Mouse (Mus musculus) mammary gland, adult 2 months (tissue): Measurements from ENCODE around the gene Olfr715. TPM values are rescaled to one million over a fixed set of nuclear protein-coding genes. Genes with fewer than 3 reads are reported as not detected.

ENCODE experiments used
- polyA plus RNA-seq: library from polyadenylated mRNA; depleted of rRNA; stranded (reverse); fragments of >200 nt; gene quantifications from 2 replicates; pipeline ENCODE4 v1.2.3, GENCODE M21; 2012; ENCODE audit warnings: low replicate concordance; rRNA removed

Olfr715 gene
- not detected in 2 replicates for polyA plus RNA-seq

DNA sequence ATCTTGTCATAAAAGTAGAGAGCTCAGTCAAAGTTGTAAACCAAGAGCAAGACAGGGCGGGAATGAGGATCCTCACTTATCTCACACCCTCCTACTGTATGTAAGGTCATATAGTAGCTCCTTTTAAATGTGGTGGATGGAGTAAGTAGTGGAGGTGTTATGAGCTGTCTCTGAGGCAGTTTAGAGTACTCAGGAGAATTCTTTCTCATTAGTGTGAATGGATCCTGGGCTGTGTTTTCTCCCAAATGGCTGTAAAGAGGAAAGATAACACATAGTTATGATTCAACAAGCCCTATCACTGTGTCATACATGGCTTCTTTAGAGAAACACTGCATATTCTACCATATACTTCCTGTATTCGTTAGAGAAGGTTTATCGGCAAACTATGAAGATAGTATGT lies at the start of gene Olfr715:
Gene Olfr715 (minus strand): TSS at position 101 of the 400 bp plus-strand sequence.

DNA sequence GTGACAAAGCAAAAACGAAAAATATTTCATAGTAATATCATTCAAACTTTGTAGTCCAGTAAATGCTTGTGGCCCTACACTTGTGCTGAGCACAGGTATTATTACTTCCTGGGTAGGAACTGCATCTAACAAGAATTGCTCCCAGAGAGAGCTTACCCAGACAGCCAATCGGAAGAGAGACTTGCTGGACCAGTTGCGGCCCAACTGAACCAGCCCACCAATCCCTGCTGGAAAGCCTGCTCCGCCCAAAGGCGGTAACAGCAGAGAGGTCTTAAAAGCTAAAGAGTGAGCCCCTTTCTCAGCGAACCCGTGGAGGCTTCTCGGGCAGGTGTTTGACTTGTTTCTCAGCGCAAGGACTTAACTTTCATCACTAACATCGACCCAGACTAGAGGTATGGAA lies 35.8 kb upstream of the Olfr715 start, which contains the start of gene Nlrp14:
Gene Nlrp14 (plus strand): TSS at position 301 of the 400 bp plus-strand sequence.

DNA sequence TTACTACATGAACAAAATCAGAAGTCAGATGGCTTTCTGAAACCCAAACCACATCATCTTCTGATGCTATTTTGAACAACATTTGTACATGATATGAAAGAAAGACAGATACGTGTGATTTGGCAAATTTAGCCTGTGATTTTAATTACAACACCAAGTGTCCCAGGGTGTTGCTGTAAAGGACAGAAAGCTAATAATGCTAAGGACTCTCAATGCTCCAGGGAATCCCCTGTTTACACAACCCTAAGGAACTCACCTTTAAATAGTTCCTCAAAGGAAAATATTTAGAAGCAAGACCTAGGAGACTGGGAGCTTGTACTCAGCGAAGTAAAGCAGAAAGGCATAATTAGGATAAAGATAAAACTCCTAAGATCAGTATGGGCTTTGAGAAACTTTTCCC lies 7.1 kb upstream of the Olfr715 start, which contains the start of gene Olfr716:
Gene Olfr716 (plus strand): TSS at position 301 of the 400 bp plus-strand sequence.

DNA sequence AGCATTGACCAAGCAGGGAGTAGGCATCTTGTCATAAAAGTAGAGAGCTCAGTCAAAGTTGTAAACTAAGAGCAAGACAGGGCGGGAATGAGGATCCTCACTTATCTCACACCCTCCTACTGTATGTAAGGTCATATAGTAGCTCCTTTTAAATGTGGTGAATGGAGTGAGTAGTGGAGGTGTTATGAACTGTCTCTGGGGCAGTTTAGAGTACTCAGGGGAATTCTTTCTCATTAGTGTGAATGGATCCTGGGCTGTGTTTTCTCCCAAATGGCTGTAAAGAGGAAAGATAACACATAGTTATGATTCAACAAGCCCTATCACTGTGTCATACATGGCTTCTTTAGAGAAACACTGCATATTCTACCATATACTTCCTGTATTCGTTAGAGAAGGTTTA lies 20.6 kb downstream of the Olfr715 start, which contains the start of gene Olfr715b:
Gene Olfr715b (minus strand): TSS at position 101 of the 400 bp plus-strand sequence.

DNA sequence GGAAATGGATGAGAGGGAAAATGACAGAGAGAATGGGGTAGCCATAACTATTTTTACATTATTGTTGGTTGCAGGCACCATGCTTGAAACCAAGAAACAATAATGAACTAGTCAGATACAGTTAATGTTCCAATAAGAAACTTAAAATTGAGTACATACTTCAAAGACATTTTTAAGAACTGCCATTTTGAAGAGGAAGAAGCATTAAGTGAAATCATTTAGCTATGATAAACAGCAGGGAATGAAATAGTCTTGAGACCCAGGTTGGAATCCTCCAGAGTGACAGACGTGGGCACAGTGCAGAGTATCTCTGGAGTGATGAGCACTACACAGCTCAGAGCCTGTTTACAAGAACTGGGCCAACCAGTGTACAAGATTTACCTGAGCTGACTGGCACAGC lies 38.0 kb downstream of the Olfr715 start, which contains the start of gene Olfr17:
Gene Olfr17 (plus strand): TSS at position 301 of the 400 bp plus-strand sequence.

Other genes starting within 250 kb of the Olfr715 start
- gene Olfr706, start 242.9 kb downstream of the Olfr715 start, polyA plus RNA-seq, result not detected in 2 replicates
- not detected in 2 replicates for gene Olfr707, start 229.8 kb downstream of the Olfr715 start, polyA plus RNA-seq
- not detected in 2 replicates for gene Olfr1532-ps1, start 223.1 kb downstream of the Olfr715 start, polyA plus RNA-seq
- not detected in 2 replicates for gene Olfr709-ps1, start 198.9 kb downstream of the Olfr715 start, polyA plus RNA-seq
- not detected in 2 replicates for gene Olfr710, start 182.8 kb downstream of the Olfr715 start, polyA plus RNA-seq
- not detected in 2 replicates for gene Olfr6, start 167.1 kb downstream of the Olfr715 start, polyA plus RNA-seq
- gene Olfr711, start 155.6 kb downstream of the Olfr715 start, polyA plus RNA-seq, result not detected in 2 replicates
- not detected in 2 replicates for gene Olfr2, start 125.0 kb downstream of the Olfr715 start, polyA plus RNA-seq
- gene Olfr713, start 99.9 kb downstream of the Olfr715 start, polyA plus RNA-seq, result not detected in 2 replicates
- not detected in 2 replicates for gene Olfr714, start 60.1 kb downstream of the Olfr715 start, polyA plus RNA-seq
- not detected in 2 replicates for gene Olfr17, start 37.9 kb downstream of the Olfr715 start, polyA plus RNA-seq
- not detected in 2 replicates for gene Olfr715b, start 20.7 kb downstream of the Olfr715 start, polyA plus RNA-seq
- gene Olfr716, start 7.2 kb upstream of the Olfr715 start, polyA plus RNA-seq, result not detected in 2 replicates
- gene Nlrp14, start 35.9 kb upstream of the Olfr715 start, polyA plus RNA-seq, result not detected in 2 replicates
- not detected in 2 replicates for gene Rbmxl2, start 78.4 kb upstream of the Olfr715 start, polyA plus RNA-seq
- 0.20 and 0.40 TPM in 2 replicates for gene Syt9, start 239.6 kb upstream of the Olfr715 start, polyA plus RNA-seq